Mouse (Mus musculus) E14TG2a.4 (cell line): ENCODE measurements at regions not wholly inside any gene's neighbourhood (a gene's known extent, or its start where the extent isn't known, plus 50 kb on each side); places are given as distances from the start of the nearest gene placed in this dataset.

Source experiments
- H3K27me3 ChIP-seq: 2 replicates; pipeline ENCODE4 v1.6.1; 2014; ENCODE audit warnings: low read length, control low read depth; ENCODE audit not compliant: insufficient read depth
- H3K36me3 ChIP-seq: 2 replicates; pipeline ENCODE4 v1.6.1; 2014; ENCODE audit warnings: low read length, control low read depth; ENCODE audit not compliant: insufficient read depth
- H3K4me1 ChIP-seq: replicated peaks from 2 replicates; pipeline ENCODE4 v1.6.1; 2014; ENCODE audit warnings: low read depth, low read length, control low read depth
- H3K4me3 ChIP-seq: replicated peaks from 2 replicates; pipeline ENCODE4 v1.5.1; 2014; ENCODE audit warnings: mild to moderate bottlenecking, low read length
- H3K9me3 ChIP-seq: 2 replicates; pipeline ENCODE4 v1.6.1; 2014; ENCODE audit warnings: low read length, control low read depth
- CTCF ChIP-seq: conservative IDR thresholded peaks from 2 replicates; pipeline ENCODE4 v1.5.1; 2014; ENCODE audit warnings: low read length
- NANOG ChIP-seq: IDR thresholded peaks from 2 replicates; pipeline ENCODE4 v1.6.1; 2014; ENCODE audit warnings: borderline replicate concordance, low read length, mixed read lengths
- POU5F1 ChIP-seq: IDR thresholded peaks from 2 replicates; pipeline ENCODE4 v1.6.1; 2014; ENCODE audit warnings: low read length, borderline replicate concordance

GRCm38 (mm10) chr10:37416321-37416720 lies 277.6 kb upstream of the Marcks start:
- TF ChIP-seq POU5F1 (no peak), NANOG (no peak), CTCF (no peak)
- H3K4me1 ChIP-seq, result no peaks in the 10 kb centered on the region
- H3K4me3 ChIP-seq, result no peak overlapping the region
- no peaks in the 10 kb centered on the region for H3K27me3 ChIP-seq
- H3K36me3 ChIP-seq, result no peaks in the 10 kb centered on the region
- no peaks in the 10 kb centered on the region for H3K9me3 ChIP-seq

- no peak overlapping the region for H3K4me3 ChIP-seq
- H3K27me3 ChIP-seq, result no peaks in the 10 kb centered on the region
- H3K9me3 ChIP-seq, result no peaks in the 10 kb centered on the region
- no peaks in the 10 kb centered on the region for H3K36me3 ChIP-seq
- H3K4me1 ChIP-seq, result no peaks in the 10 kb centered on the region
- no peak for TF ChIP-seq NANOG
- TF ChIP-seq POU5F1, result no peak
- no peak for TF ChIP-seq CTCF
Measured at GRCm38 (mm10) chr10:37412401-37412800, 273.7 kb upstream of the Marcks start.

GRCm38 (mm10) chr10:37409749-37410148 lies 271.0 kb upstream of the Marcks start:
- H3K4me3 ChIP-seq, result no peak overlapping the region
- H3K9me3 ChIP-seq, result no peaks in the 10 kb centered on the region
- no peaks in the 10 kb centered on the region for H3K36me3 ChIP-seq
- H3K4me1 ChIP-seq, result no peaks in the 10 kb centered on the region
- no peaks in the 10 kb centered on the region for H3K27me3 ChIP-seq
- TF ChIP-seq POU5F1 (no peak), CTCF (no peak), NANOG (no peak)

GRCm38 (mm10) chr10:37407487-37407886 lies 268.8 kb upstream of the Marcks start:
- Histone ChIP-seq H3K27me3 (no peaks in the 10 kb centered on the region), H3K9me3 (no peaks in the 10 kb centered on the region), H3K4me1 (no peaks in the 10 kb centered on the region), H3K36me3 (no peaks in the 10 kb centered on the region), H3K4me3 (no peak overlapping the region)
- TF ChIP-seq CTCF (no peak), POU5F1 (no peak), NANOG (no peak)

- TF ChIP-seq POU5F1 (no peak), NANOG (no peak), CTCF (no peak)
- no peak overlapping the region for H3K4me3 ChIP-seq
- H3K4me1 ChIP-seq, result no peaks in the 10 kb centered on the region
Measured at GRCm38 (mm10) chr10:37404933-37405332, 266.2 kb upstream of the Marcks start.

GRCm38 (mm10) chr10:37404407-37404806 lies 265.7 kb upstream of the Marcks start:
- no peak for TF ChIP-seq NANOG
- TF ChIP-seq POU5F1, result no peak
- TF ChIP-seq CTCF, result no peak
- no peaks in the 10 kb centered on the region for H3K4me1 ChIP-seq
- no peak overlapping the region for H3K4me3 ChIP-seq
- no peaks in the 10 kb centered on the region for H3K9me3 ChIP-seq
- H3K36me3 ChIP-seq, result no peaks in the 10 kb centered on the region
- H3K27me3 ChIP-seq, result no peaks in the 10 kb centered on the region

More at GRCm38 (mm10) chr10:37404933-37405332, 266.2 kb upstream of the Marcks start:
- Histone ChIP-seq H3K36me3 (no peaks in the 10 kb centered on the region), H3K27me3 (no peaks in the 10 kb centered on the region), H3K9me3 (no peaks in the 10 kb centered on the region)

GRCm38 (mm10) chr10:37402376-37402775 lies 263.7 kb upstream of the Marcks start:
- Histone ChIP-seq H3K36me3 (no peaks in the 10 kb centered on the region), H3K27me3 (no peaks in the 10 kb centered on the region), H3K4me3 (no peak overlapping the region), H3K4me1 (peaks cover 5% of the 10 kb centered on the region), H3K9me3 (no peaks in the 10 kb centered on the region)
- TF ChIP-seq CTCF (no peak), NANOG (no peak), POU5F1 (no peak)

- no peaks in the 10 kb centered on the region for H3K27me3 ChIP-seq
- no peaks in the 10 kb centered on the region for H3K9me3 ChIP-seq
- no peak for TF ChIP-seq CTCF
- no peak for TF ChIP-seq POU5F1
- TF ChIP-seq NANOG, result no peak
- H3K4me1 ChIP-seq, result peaks cover 10% of the 10 kb centered on the region
- H3K36me3 ChIP-seq, result no peaks in the 10 kb centered on the region
- H3K4me3 ChIP-seq, result no peak overlapping the region
Measured at GRCm38 (mm10) chr10:37400991-37401390, 262.3 kb upstream of the Marcks start.

GRCm38 (mm10) chr10:37400379-37400778 lies 261.7 kb upstream of the Marcks start:
- H3K36me3 ChIP-seq, result no peaks in the 10 kb centered on the region
- peaks cover 10% of the 10 kb centered on the region for H3K4me1 ChIP-seq
- no peak overlapping the region for H3K4me3 ChIP-seq

More at GRCm38 (mm10) chr10:37400379-37400778, 261.7 kb upstream of the Marcks start:
- H3K27me3 ChIP-seq, result no peaks in the 10 kb centered on the region
- TF ChIP-seq POU5F1 (no peak), NANOG (no peak), CTCF (no peak)
- H3K9me3 ChIP-seq, result no peaks in the 10 kb centered on the region
